Mouse (Mus musculus) ZHBTc4 (cell line): ENCODE results near the gene Gm49383.
"Not testable (repeated sequence)": the region's sequence is repeated elsewhere in the genome, so short reads cannot be mapped to it uniquely, and the experiment has no call there.

ENCODE experiments used
- DNase-seq: peaks from one replicate; pipeline ENCODE4 v3.0.0-alpha.2; 2011; ENCODE audit warnings: low read depth, low spot score

Gm49383 gene

GRCm38 (mm10) chr12:69164904-69165303, 32.0 kb downstream of the Gm49383 start:
- peak; percentile 73 for DNase-seq

DNA sequence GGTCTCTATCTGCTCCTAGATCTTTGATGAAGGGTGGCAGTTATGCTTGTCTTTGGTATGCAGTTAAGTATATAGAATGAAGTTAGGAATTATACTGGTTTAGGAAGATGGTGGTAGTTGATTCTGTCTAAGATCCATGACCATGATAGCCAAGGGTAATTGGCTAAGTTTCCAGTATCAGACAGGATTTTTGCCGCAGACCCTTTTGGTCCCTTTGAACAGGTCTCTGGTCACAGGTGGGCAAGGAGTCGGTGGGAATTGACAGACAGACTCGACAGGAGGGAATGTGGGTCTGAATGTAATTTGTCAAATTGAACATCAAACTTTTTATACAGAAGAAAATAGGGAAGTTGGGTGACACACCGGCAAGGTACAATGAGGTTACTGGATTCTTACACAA, 33.3 kb downstream of the Gm49383 start:
- not testable (repeated sequence) for DNase-seq

GRCm38 (mm10) chr12:69160677-69161076, 36.2 kb downstream of the Gm49383 start:
- DNase-seq = not testable (repeated sequence)

DNA sequence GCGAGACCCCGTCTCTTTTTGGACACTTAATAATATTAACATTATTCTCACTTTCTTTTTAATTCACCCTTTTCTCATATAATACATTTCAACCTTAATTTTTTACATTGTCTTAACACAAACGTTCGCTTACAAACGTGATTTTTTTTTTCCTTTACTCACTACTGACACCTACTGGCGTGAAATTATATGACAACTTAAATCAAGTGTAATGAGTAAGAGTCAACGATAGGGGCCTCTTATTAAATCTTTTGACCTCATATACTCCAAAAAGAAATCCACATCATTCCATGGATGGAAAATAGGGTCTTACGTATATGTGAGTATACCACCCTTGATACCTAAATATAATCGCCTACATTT, 37.3 kb downstream of the Gm49383 start:
- peak; percentile 84 for DNase-seq

DNA sequence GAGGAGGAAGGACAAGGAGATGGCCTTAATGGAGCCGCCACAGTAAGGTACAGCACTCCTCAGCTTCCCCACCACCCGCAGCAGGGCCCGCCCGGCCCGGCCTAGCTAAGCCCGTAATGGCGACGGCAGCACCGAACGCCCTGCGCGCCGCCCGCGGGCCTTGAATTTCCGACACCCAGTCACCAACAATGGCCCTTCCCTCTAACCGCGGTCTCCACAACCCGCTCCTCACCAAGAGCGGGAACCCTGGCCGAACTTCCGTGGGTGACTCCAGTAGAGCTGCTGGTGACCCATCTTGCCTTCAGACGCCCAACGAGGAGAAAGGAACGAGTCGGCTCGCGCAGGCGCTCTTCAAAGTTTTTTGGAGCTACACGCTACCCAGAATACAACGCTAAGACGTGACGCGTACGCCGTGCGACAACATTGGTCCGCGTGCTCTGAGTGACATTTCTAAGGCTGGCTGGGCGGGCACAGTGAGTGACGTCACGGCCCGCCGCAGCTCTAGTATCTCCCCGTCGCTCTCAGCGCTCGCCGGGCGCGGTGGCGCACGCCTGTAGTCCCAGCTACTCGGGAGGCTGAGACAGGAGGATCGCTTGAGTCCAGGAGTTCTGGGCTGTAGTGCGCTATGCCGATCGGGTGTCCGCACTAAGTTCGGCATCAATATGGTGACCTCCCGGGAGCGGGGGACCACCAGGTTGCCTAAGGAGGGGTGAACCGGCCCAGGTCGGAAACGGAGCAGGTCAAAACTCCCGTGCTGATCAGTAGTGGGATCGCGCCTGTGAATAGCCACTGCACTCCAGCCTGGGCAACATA, 37.9 kb downstream of the Gm49383 start, which contains the start of gene Rps29:
Gene Rps29 (minus strand): TSS at position 422 of the 813 bp plus-strand sequence.
- peak; percentile 100 for DNase-seq

GRCm38 (mm10) chr12:69158366-69158764, 38.5 kb downstream of the Gm49383 start:
- peak; percentile 31 for DNase-seq

- DNase-seq = peak; percentile 51
Measured at GRCm38 (mm10) chr12:69157107-69157506, 39.8 kb downstream of the Gm49383 start.

GRCm38 (mm10) chr12:69156436-69156835, 40.5 kb downstream of the Gm49383 start:
- peak; percentile 24 for DNase-seq

- DNase-seq = no peak
Measured at GRCm38 (mm10) chr12:69155923-69156322, 41.0 kb downstream of the Gm49383 start.

- no peak for DNase-seq
Measured at GRCm38 (mm10) chr12:69150049-69150448, 46.9 kb downstream of the Gm49383 start.

DNA sequence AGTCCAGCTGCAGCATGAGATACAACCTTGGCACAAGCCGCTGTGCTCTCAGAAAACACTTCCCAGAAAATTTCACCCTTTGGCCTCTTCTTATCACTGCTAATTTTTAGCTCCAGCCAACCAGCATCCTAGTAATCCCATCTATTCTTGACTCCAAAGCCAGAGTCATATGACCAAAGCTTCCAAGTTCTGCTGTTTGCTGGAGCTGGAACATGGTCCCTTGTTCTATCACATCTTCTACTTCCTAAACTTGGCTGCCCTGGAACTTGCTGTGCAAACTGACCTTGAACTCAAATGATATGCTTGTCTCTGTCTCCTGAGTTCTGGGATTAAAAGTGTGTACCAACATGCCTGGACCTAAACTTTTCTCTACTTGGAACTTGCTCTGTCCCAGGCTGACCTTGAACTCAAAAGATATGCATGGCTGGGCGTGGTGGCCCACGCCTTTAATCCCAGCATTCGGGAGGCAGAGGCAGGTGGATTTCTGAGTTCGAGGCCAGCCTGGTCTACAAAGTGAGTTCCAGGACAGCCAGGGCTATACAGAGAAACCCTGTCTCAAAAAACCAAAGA, 49.7 kb downstream of the Gm49383 start:
- peak; percentile 53 for DNase-seq

DNA sequence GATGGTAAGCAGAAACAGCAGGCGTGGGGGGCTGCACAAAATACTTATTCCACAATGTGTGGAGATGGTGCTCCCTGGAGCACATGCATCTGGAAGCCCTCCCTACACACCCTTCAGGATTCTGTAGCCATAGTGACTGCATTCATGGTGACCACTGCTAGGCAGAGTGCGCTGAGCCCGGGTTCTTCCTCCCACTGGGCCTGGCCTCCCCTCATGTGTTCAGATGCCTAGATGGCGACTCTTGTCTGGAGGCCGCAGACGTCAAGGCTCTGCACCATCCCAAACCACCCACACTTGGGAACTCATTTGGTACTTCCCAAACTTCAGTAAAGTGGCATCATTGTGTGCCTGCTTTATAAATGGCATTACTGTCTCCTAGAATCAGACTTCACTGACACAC, 53.4 kb downstream of the Gm49383 start:
- DNase-seq = no peak

DNA sequence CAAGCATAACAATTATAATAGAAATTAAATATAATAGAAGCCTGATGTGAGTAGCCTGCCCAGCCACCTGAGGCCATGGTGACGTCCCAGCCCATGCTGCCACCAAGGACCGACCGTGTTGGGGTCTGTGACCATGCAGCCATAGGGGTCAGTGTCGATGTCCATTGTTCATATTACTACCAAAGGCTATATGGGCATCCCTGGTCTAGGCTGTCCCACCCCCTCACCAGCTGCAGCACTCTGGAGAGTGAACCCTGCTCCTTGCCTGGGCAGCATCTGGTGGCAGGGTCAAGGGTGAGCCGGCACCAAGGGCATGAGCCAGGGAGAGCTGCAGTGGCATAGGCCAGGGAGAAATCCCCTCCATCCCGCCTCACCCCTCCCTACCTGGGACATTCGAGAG, 57.1 kb downstream of the Gm49383 start:
- no peak for DNase-seq

- DNase-seq = no peak
Measured at GRCm38 (mm10) chr12:69139201-69139600, 57.7 kb downstream of the Gm49383 start.
